Mouse (Mus musculus) small intestine, adult 2 months (tissue): ENCODE data around the gene Kng1. TPM values are rescaled to one million over a fixed set of nuclear protein-coding genes. Genes with fewer than 3 reads are reported as not detected.
"Not testable (repeated sequence)": the region's sequence is repeated elsewhere in the genome, so short reads cannot be mapped to it uniquely, and the experiment has no call there.

Experiments used
- H3K27ac ChIP-seq: fragments of 200-500 bp; 2 replicates; pipeline ENCODE4 v1.5.1; 2012; ENCODE audit warnings: low read depth, low read length, control low read depth, inconsistent platforms; ENCODE audit not compliant: insufficient read depth
- H3K27me3 ChIP-seq: fragments of 200-500 bp; 2 replicates; pipeline ENCODE4 v1.6.1; 2012; ENCODE audit warnings: mild to moderate bottlenecking, moderate library complexity, low read length, inconsistent platforms; ENCODE audit not compliant: control insufficient read depth, insufficient read depth
- H3K36me3 ChIP-seq: fragments of 200-500 bp; 2 replicates; pipeline ENCODE4 v1.6.1; 2012; ENCODE audit warnings: mild to moderate bottlenecking, low read length, control low read depth, inconsistent platforms; ENCODE audit not compliant: control insufficient read depth, insufficient read depth
- H3K4me1 ChIP-seq: fragments of 200-500 bp; 2 replicates; pipeline ENCODE4 v1.6.1; 2012; ENCODE audit warnings: low read length, inconsistent platforms, mixed read lengths; ENCODE audit not compliant: control insufficient read depth, insufficient read depth, insufficient read length
- H3K4me3 ChIP-seq: fragments of 200-500 bp; 2 replicates; pipeline ENCODE4 v1.5.1; 2012; ENCODE audit warnings: low read depth, mild to moderate bottlenecking, control low read depth, inconsistent platforms, low read length, moderate library complexity
- CTCF ChIP-seq: fragments of 200-500 bp; IDR thresholded peaks from 2 replicates; pipeline ENCODE4 v1.5.1; 2012; ENCODE audit warnings: low read depth, mild to moderate bottlenecking, control low read depth, inconsistent platforms, low read length, moderate library complexity, mixed read lengths; ENCODE audit not compliant: insufficient replicate concordance, insufficient read length; ENCODE audit errors: extremely low read depth
- POLR2A ChIP-seq: fragments of 200-500 bp; IDR thresholded peaks from 2 replicates; pipeline ENCODE4 v1.6.1; 2012; ENCODE audit warnings: low read depth, mild to moderate bottlenecking, control low read depth, inconsistent platforms, low read length, moderate library complexity
- WGBS: fragments of 180-500 bp; shearing (Covaris S2); methylation state at CpG from one replicate; pipeline ENCODE4 v1.1.7; 2018; 5-methylcytosine and 5-hydroxymethylcytosine counted together
- polyA plus RNA-seq: library from polyadenylated mRNA; depleted of rRNA; stranded (reverse); fragments of >200 nt; gene quantifications from 2 replicates; pipeline ENCODE4 v1.2.3, GENCODE M21; 2012; rRNA removed

Gene Kng1
- polyA plus RNA-seq: not detected in 2 replicates

GRCm38 (mm10) chr16:23057668-23058447 lies at the start of gene Kng1:
Gene Kng1, plus strand, starts transcription at chr16:23057865.
- WGBS: 74% methylated on average over 1 of the region's 1 CpGs
- H3K27me3 ChIP-seq, H3K4me3 ChIP-seq, H3K4me1 ChIP-seq, H3K36me3 ChIP-seq, H3K27ac ChIP-seq: not testable (repeated sequence)

DNA sequence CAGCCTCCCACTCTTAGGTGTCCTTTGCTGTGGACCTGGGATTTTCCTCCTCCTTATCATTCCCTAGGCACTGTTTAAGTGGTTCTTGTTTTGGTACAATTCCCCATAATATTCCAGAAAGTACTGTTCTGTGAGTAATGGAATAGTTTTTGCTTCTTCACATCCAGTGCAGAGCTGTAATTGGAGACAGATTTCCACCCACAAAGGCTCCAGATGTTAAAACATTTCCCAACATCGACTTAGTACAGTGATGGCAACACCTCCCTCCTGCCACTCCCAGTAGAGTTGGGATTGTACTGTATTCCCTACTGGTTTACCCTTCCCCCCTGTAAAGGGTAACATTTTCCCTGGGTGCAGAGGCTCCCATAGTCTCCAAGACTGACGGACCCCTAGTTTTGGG lies 43.9 kb upstream of the Kng1 start:
- WGBS: 77% methylated on average over 2 of the region's 2 CpGs
- H3K27ac ChIP-seq, H3K27me3 ChIP-seq, H3K36me3 ChIP-seq, H3K4me1 ChIP-seq, H3K4me3 ChIP-seq: not testable (repeated sequence)

GRCm38 (mm10) chr16:23014645-23015044 lies 43.0 kb upstream of the Kng1 start:
- H3K36me3 ChIP-seq, H3K4me3 ChIP-seq, H3K27ac ChIP-seq, H3K4me1 ChIP-seq, H3K27me3 ChIP-seq: not testable (repeated sequence)
- WGBS: 84% methylated on average over 8 of the region's 8 CpGs

DNA sequence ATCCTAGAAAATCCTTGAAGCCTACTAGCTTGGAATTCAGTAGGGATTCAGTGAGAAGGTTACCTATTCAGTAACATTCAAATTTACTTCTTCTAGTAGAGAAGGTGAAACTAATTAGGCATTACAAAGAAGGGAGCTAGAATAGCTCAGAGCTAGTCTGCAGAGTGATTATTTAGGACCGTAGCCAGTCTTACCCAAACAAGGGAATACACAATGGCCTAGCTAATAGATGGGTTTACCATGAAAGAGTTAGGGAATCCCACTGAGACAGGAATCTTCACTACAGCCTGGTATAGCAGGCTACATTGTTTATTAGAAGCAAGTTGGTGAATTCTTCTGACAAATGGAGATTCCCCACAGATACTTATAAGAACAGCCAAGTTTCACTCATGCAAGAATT lies 37.1 kb upstream of the Kng1 start:
- H3K27ac ChIP-seq, H3K36me3 ChIP-seq, H3K4me1 ChIP-seq, H3K4me3 ChIP-seq, H3K27me3 ChIP-seq: not testable (repeated sequence)
- WGBS: 79% methylated on average over 1 of the region's 1 CpGs

DNA sequence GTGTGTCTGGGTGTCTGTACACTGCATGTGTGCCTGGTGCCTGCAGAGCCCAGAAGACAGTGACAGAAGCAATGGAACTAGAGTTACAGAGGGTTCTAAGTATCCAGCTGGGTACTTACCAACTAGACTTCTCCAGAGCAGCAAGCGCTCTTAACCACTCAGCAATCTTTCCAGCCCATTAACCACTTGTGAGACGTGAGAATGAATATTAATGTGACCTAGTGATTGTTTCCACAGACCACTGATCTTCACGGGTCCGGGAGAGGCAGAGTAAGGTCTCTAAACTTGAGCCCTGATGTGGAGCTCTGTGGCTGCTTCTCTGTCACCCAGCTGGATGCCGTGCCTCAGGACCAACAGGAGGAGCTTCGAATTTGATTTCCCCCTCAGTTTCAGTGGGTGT lies 32.6 kb upstream of the Kng1 start:
- H3K36me3 ChIP-seq: no peaks in the 10 kb centered on the region
- H3K4me1 ChIP-seq: no peaks in the 10 kb centered on the region
- WGBS: 71% methylated on average over 6 of the region's 6 CpGs
- TF ChIP-seq POLR2A: no peak
- no peak for TF ChIP-seq CTCF
- H3K27me3 ChIP-seq: no peaks in the 10 kb centered on the region
- no peak overlapping the region for H3K4me3 ChIP-seq
- no peak overlapping the region for H3K27ac ChIP-seq

- Histone ChIP-seq H3K27ac (no peak overlapping the region), H3K36me3 (no peaks in the 10 kb centered on the region), H3K4me3 (no peak overlapping the region), H3K4me1 (no peaks in the 10 kb centered on the region), H3K27me3 (no peaks in the 10 kb centered on the region)
- TF ChIP-seq POLR2A: no peak
- no peak for TF ChIP-seq CTCF
Measured at GRCm38 (mm10) chr16:23026582-23026981, 31.1 kb upstream of the Kng1 start.

DNA sequence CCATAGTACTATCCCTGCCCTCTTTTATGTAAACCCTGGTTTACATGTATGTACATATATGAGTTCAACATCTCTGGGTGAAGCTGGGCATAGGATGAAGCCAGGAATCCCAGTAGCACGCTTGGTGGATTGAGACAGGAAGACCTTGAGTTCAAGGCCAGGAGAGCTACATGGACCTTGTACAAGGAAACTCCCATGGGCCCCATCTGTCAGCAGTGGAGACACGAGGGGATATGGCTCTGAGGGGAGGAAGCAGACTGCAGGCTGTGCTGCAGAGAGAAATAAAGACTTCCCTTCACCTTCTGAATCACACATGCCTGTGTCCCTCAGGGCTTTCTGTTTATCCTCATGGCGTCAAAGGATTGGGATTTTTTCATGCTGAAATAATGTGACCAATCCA lies 30.3 kb upstream of the Kng1 start:
- not testable (repeated sequence) for H3K4me3 ChIP-seq, H3K4me1 ChIP-seq, H3K36me3 ChIP-seq, H3K27me3 ChIP-seq, H3K27ac ChIP-seq
- 31% methylated on average over 3 of the region's 3 CpGs for WGBS

DNA sequence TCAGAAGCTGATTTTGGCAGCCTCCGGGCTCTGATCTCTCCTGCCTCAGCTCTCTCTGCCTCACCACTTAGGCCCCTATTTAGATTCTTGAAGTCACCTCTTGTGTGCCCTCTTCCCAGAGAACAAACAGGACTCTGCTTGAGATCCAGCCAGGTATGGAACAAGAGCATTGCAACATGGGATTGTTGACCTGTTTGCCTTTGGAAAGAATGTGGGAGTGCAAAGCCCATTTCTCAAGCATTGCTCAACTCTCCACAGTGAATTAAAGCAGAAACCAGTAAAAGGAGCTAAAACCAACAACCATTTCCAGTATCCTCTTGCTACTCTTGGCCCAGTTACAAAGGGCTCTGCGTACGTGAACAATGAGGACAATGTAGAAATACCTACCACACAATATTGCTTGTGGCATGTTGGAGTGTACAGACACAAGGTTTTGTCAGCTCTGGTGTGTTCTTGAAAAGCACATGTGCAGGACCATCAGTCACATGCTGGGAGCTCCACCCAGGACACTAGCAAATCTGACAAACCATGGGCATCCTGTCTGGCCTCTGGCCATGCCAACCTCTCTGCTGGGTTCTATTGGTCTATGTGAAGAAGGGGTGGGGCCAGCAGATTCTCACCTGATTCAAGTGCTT lies 28.6 kb upstream of the Kng1 start, which contains the start of gene Kng2:
Kng2 (minus strand) TSS at position 517 of the 635 bp plus-strand sequence.
- not testable (repeated sequence) for H3K27ac ChIP-seq, H3K36me3 ChIP-seq, H3K27me3 ChIP-seq, H3K4me1 ChIP-seq, H3K4me3 ChIP-seq
- WGBS: 87% methylated on average over 3 of the region's 3 CpGs
